Mouse (Mus musculus) testis, adult 2 months (tissue): Measurements from ENCODE around the gene Pdzd8.

Source experiments
- CTCF ChIP-seq: fragments of 200-500 bp; IDR thresholded peaks from 2 replicates; pipeline ENCODE4 v1.5.1; 2012; ENCODE audit warnings: low read depth, mild to moderate bottlenecking, inconsistent platforms, low read length, moderate library complexity; ENCODE audit not compliant: control insufficient read depth, insufficient read depth, insufficient replicate concordance
- POLR2A ChIP-seq: fragments of 200-500 bp; IDR thresholded peaks from 2 replicates; pipeline ENCODE4 v1.6.1; 2012; ENCODE audit warnings: low read depth, mild to moderate bottlenecking, inconsistent platforms, low read length, moderate library complexity; ENCODE audit not compliant: control insufficient read depth

DNA sequence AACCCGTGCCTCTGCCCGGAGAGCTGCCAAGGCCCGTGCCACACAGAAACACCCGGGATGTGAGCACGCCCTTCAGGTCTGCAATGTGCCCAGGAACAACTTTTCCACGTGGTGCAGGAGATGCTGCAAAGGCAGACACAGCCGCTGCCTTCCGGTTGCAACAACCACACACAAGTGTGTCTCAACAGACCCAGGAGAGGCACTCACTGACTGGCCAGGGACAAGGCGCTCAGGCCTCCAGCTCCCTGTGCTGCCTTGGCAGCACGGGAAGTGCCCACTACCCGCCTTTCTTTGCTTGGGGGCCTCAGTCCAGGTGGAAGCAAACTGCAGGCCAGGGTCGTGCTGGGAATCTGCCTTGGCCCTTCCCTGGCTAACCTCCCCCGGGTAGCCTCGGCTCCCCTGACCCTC lies 1.3 kb downstream of the Pdzd8 start:
- TF ChIP-seq POLR2A (no peak), CTCF (no peak)
